Mouse (Mus musculus): ENCODE measurements around the gene Ccl28. TPM values are rescaled to one million over a fixed set of nuclear protein-coding genes. Genes with fewer than 3 reads are reported as not detected.
"Not testable (repeated sequence)": the region's sequence is repeated elsewhere in the genome, so short reads cannot be mapped to it uniquely, and the experiment has no call there.

Ccl28 gene
- 0.18 and 0.23 TPM in 2 replicates for polyA plus RNA-seq (2015; fragmentation: Nextera tagmentation; extraction: Ambion mirVana)

DNA sequence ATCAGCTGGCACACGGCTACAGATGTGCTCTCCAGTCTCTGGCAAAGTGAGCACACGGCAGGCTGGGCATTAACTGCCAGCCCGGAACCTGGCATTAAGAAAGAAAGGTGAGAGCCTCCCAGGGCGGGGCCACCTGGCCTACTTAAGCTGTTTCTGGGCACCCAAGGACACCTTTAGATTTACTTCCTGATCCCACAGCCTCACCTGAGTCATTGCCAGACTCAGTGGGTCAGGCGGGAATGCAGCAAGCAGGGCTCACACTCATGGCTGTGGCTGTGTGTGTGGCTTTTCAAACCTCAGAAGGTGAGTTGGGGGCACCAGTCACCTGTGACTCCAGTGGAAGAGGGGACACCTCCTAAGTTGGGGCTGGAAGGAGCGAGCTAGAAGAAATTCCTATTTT is at the start of gene Ccl28:
Gene Ccl28 (plus strand): TSS at position 186 of the 400 bp plus-strand sequence.
- 87% methylated on average over 6 of the region's 6 CpGs for WGBS
- no peak within 1 kb of the TSS for H3K4me2 ChIP-seq (replicated peaks)
- ATAC-seq (ENCODE audit: low FRiP score, low read depth), result no peak
- no peak within 1 kb of the TSS for H3K9ac ChIP-seq
- H3K9me3 ChIP-seq, result no peaks in the 10 kb centered on the region
- H3K4me1 ChIP-seq, result no peaks in the 10 kb centered on the region
- H3K27ac ChIP-seq, result no peak within 1 kb of the TSS
- H3K27me3 ChIP-seq, result no peaks in the 10 kb centered on the region
- no peaks in the 10 kb centered on the region for H3K36me3 ChIP-seq
- H3K4me3 ChIP-seq, result no peak within 1 kb of the TSS

DNA sequence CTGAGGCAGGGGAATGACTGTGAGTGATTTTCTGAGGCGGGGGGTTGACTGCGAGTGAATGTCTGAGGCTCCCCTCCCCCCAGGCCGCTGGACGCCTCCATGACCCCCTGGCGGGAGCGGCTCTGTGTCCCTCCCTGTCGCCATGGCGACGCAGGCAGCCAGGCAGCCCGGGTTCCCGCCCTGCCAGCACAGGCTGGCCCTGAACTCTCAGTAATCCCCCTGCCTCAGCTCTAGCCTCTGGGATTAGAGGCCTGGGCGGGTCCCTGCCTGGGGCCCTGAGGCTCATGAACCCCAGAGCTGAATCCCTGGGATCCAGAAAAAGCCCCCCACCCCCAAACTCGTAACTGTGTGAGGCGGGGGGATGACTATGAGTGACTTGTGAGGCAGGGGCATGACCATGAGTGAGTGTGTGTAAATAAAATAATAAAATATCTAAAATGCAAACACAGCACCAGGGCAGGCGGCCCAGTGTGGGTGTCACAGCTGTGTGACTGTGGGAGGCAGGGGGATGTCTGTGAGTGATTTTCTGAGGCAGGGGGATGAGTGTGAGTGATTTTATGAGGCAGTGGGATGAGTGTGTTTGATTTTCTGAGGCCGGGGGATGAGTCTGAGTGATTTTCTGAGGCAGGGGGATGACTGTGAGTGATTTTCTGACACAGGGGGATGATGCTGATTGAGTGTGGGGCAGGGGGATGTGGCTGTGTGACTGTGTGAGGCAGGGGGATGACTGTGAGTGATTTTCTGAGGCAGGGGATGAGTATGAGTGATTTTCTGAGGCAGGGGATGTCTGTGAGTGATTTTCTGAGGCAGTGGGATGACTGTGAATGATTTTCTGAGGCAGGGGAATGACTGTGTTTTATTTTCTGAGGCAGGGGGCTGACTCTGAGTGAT is 27.1 kb upstream of the Ccl28 start:
- ATAC-seq (ENCODE audit: low FRiP score, low read depth), result peak; percentile 92
- H3K4me3 ChIP-seq; H3K27ac ChIP-seq; H3K27me3 ChIP-seq; H3K4me2 ChIP-seq (replicated peaks); H3K9ac ChIP-seq; H3K36me3 ChIP-seq; H3K4me1 ChIP-seq: not testable (repeated sequence)
- peaks cover 14% of the 10 kb centered on the region for H3K9me3 ChIP-seq
- 69% methylated on average over 16 of the region's 16 CpGs for WGBS

DNA sequence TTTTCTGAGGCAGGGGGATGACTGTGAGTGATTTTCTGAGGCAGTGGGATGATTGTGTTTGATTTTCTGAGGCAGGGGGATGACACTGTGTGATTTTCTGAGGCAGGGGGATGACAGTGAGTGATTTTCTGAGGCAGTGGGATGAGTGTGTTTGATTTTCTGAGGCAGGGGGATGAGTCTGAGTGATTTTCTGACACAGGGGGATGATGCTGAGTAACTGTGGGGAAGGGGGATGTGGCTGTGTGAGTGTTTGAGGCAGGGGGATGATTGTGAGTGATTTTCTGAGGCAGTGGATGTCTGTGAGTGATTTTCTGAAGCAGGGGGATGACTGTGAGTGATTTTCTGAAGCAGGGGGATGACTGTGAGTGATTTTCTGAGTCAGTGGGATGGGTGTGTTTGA is 25.2 kb upstream of the Ccl28 start:
- ATAC-seq (ENCODE audit: low FRiP score, low read depth); H3K27me3 ChIP-seq; H3K4me1 ChIP-seq; H3K4me3 ChIP-seq; H3K36me3 ChIP-seq; H3K27ac ChIP-seq; H3K4me2 ChIP-seq (replicated peaks); H3K9ac ChIP-seq: not testable (repeated sequence)
- peaks cover 18% of the 10 kb centered on the region for H3K9me3 ChIP-seq

DNA sequence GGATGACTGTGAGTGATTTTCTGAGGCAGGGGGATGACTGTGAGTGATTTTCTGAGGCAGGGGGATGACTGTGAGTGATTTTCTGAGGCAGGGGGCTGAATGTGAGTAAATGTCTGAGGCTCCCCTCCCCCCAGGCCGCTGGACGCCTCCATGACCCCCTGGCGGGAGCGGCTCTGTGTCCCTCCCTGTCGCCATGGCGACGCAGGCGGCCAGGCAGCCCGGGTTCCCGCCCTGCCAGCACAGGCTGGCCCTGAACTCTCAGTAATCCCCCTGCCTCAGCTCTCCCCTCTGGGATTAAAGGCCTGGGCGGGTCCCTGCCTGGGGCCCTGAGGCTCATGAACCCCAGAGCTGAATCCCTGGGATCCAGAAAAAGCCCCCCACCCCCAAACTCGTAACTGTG is 24.6 kb upstream of the Ccl28 start:
- H3K36me3 ChIP-seq; H3K27ac ChIP-seq; H3K27me3 ChIP-seq; H3K4me3 ChIP-seq; ATAC-seq (ENCODE audit: low FRiP score, low read depth); H3K4me2 ChIP-seq (replicated peaks); H3K4me1 ChIP-seq; H3K9ac ChIP-seq: not testable (repeated sequence)
- WGBS, result 73% methylated on average over 12 of the region's 12 CpGs
- H3K9me3 ChIP-seq, result peaks cover 23% of the 10 kb centered on the region

DNA sequence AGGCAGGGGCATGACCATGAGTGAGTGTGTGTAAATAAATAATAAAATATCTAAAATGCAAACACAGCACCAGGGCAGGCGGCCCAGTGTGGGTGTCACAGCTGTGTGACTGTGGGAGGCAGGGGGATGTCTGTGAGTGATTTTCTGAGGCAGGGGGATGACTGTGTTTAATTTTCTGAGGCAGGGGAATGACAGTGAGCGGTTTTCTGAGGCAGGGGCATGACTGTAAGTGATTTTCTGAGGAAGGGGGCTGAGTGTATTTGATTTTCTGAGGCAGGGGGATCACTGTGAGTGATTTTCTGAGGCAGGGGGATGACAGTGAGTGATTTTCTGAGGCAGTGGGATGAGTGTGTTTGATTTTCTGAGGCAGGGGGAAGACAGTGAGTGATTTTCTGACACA is 24.1 kb upstream of the Ccl28 start:
- not testable (repeated sequence) for H3K36me3 ChIP-seq; H3K4me1 ChIP-seq; H3K27me3 ChIP-seq; H3K9ac ChIP-seq; H3K4me3 ChIP-seq; H3K27ac ChIP-seq; ATAC-seq (ENCODE audit: low FRiP score, low read depth); H3K4me2 ChIP-seq (replicated peaks)
- WGBS, result 79% methylated on average over 2 of the region's 2 CpGs
- peaks cover 26% of the 10 kb centered on the region for H3K9me3 ChIP-seq

DNA sequence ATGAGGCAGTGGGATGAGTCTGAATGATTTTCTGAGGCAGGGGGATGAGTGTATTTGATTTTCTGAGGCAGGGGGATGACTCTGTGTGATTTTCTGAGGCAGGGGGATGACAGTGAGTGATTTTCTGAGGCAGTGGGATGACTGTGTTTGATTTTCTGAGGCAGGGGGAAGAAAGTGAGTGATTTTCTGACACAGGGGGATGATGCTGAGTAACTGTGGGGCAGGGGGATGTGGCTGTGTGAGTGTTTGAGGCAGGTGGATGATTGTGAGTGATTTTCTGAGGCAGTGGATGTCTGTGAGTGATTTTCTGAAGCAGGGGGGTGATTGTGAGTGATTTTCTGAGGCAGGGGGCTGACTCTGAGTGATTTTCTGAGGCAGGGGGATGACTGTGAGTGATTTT is 23.5 kb upstream of the Ccl28 start:
- H3K36me3 ChIP-seq; H3K27me3 ChIP-seq; H3K4me1 ChIP-seq; H3K4me3 ChIP-seq; H3K27ac ChIP-seq; H3K4me2 ChIP-seq (replicated peaks); ATAC-seq (ENCODE audit: low FRiP score, low read depth); H3K9ac ChIP-seq: not testable (repeated sequence)
- H3K9me3 ChIP-seq, result peaks cover 29% of the 10 kb centered on the region

DNA sequence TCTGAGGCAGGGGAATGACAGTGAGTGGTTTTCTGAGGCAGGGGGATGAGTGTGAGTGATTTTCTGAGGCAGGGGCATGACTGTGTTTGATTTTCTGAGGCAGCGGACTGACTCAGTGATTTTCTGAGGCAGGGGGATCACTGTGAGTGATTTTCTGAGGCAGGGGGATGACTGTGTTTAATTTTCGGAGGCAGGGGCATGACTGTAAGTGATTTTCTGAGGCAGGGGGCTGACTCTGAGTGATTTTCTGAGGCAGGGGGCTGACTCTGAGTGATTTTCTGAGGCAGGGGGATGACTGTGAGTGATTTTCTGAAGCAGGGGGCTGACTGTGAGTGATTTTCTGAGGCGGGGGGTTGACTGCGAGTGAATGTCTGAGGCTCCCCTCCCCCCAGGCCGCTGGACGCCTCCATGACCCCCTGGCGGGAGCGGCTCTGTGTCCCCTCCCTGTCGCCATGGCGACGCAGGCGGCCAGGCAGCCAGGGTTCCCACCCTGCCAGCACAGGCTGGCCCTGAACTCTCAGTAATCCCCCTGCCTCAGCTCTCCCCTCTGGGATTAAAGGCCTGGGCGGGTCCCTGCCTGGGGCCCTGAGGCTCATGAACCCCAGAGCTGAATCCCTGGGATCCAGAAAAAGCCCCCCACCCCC is 20.8 kb upstream of the Ccl28 start:
- not testable (repeated sequence) for H3K4me3 ChIP-seq; H3K4me2 ChIP-seq (replicated peaks); H3K27ac ChIP-seq; H3K4me1 ChIP-seq; H3K36me3 ChIP-seq; H3K27me3 ChIP-seq; ATAC-seq (ENCODE audit: low FRiP score, low read depth); H3K9ac ChIP-seq
- H3K9me3 ChIP-seq, result peaks cover 16% of the 10 kb centered on the region
- WGBS, result 68% methylated on average over 13 of the region's 13 CpGs

DNA sequence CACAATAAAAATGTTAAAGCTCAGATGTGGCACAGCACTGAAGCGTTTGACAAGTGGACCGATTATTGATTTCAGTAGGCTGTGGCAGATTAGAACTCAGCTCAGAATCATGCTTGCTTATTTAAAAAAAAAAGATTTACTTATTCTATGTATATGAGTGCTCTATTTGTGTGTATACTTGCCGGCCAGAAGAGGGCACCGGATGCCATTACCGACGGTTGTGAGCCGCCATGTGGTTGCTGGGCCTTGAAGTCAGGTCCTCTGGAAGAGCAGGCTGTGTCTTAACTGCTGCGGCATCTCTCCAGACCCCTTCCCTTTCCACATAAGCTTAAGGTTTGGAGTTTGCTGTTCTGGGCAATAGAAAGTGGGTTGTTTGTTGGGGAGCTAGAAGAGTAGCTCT is 19.7 kb upstream of the Ccl28 start:
- 96% methylated on average over 8 of the region's 8 CpGs for WGBS
- not testable (repeated sequence) for H3K36me3 ChIP-seq; H3K4me1 ChIP-seq; H3K27ac ChIP-seq; H3K4me2 ChIP-seq (replicated peaks); H3K27me3 ChIP-seq; H3K9ac ChIP-seq; H3K4me3 ChIP-seq
- H3K9me3 ChIP-seq, result peaks cover 16% of the 10 kb centered on the region
- 0 out of 2 replicates have a peak, but pooled peaks have one; percentile 22 for ATAC-seq (ENCODE audit: low FRiP score, low read depth)

DNA sequence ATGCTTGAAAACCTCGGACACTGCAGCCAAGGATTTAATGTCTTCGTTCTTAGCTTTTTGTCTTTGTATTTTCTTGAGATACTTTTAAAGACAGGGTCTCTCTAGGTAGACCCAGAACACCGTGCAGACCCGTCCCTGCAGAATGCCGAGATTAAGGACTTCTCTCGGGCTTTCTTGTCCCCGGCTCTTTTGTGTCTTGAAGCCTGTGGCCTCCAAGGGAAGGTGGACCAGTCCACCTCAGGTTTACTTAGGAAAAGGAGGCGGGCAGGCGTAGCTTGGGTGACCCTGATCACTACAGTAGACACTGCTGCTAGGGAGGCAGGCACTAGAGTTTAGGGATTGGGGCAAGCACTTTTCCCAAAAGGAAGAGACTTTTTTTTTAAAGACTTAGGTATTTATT is 19.3 kb upstream of the Ccl28 start:
- WGBS, result 92% methylated on average over 8 of the region's 9 CpGs
- not testable (repeated sequence) for H3K27ac ChIP-seq; H3K4me3 ChIP-seq; H3K4me1 ChIP-seq; H3K27me3 ChIP-seq; H3K9ac ChIP-seq; H3K36me3 ChIP-seq; H3K4me2 ChIP-seq (replicated peaks)
- H3K9me3 ChIP-seq, result peaks cover 16% of the 10 kb centered on the region
- 0 out of 2 replicates have a peak, but pooled peaks have one; percentile 7 for ATAC-seq (ENCODE audit: low FRiP score, low read depth)

DNA sequence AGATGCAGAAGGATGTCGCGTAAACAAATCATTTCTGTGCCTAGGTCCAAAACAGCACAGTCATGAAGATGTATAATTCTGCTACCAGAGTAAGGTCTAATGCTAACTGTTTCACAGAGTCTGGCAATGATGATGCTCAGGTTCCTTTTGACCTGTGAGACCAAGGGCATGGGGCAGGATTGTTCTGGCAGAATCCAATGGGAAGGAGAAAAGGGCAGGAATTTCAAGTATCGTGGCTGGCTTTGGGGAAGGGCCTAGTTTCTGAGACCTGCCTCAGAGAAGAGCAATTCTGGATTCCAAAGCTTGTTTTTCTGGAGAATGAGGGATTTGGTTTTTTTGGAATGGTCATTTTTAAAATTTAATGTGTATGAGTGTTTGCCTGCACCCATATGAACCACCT is 4.8 kb upstream of the Ccl28 start:
- H3K4me3 ChIP-seq, result no peak overlapping the region
- no peak overlapping the region for H3K27ac ChIP-seq
- 94% methylated on average over 3 of the region's 3 CpGs for WGBS

DNA sequence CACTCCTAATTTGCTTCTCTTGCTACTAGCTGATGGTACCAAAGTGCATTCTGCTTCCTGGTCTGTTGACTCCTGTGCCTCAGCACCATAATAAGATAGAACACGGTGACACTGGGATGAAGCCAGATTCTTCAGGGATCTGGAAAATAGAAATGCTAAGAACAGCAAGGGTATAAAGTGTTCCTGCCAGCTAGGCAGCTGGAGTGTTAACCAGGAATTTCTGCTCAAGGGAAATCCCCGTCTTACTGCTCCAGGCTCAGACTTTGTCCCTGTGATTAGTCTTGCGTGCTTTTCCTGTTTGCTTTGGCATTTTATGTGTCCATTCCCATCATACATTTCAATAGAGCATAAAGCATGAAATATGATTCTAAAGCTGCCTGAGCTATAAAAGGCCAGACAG is 3.9 kb upstream of the Ccl28 start:
- WGBS, result 56% methylated on average over 3 of the region's 3 CpGs
- Histone ChIP-seq H3K9me3 (no peaks in the 10 kb centered on the region), H3K27ac (no peak overlapping the region), H3K9ac (no peak overlapping the region), H3K27me3 (no peaks in the 10 kb centered on the region), H3K4me2 (replicated peaks) (no peak overlapping the region), H3K4me3 (no peak overlapping the region), H3K36me3 (no peaks in the 10 kb centered on the region), H3K4me1 (no peaks in the 10 kb centered on the region)
- ATAC-seq (ENCODE audit: low FRiP score, low read depth), result no peak

More for the DNA sequence above, 4.8 kb upstream of the Ccl28 start:
- Histone ChIP-seq H3K27me3 (no peaks in the 10 kb centered on the region), H3K4me2 (replicated peaks) (no peak overlapping the region), H3K36me3 (no peaks in the 10 kb centered on the region), H3K9ac (no peak overlapping the region), H3K9me3 (no peaks in the 10 kb centered on the region), H3K4me1 (no peaks in the 10 kb centered on the region)
- ATAC-seq (ENCODE audit: low FRiP score, low read depth), result no peak

DNA sequence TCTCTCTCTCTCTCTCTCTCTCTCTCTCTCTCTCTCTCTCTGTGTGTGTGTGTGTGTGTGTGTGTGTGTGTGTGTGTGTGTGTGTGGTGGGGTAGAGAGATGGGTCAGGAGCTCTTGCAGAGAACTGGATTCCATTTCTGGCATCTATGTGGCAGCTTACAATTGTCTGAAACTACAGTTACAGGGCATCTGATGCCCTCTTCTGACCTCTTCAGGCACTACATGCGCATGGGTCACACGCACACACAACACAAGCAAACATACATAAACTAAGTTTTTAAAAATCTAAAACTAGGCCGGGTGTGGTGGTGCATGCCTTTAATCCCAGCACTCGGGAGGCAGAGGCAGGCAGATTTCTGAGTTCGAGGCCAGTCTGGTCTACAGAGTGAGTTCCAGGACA is 2.3 kb downstream of the Ccl28 start:
- ATAC-seq (ENCODE audit: low FRiP score, low read depth); H3K4me1 ChIP-seq; H3K36me3 ChIP-seq; H3K27me3 ChIP-seq; H3K9me3 ChIP-seq; H3K27ac ChIP-seq; H3K4me3 ChIP-seq; H3K4me2 ChIP-seq (replicated peaks); H3K9ac ChIP-seq: not testable (repeated sequence)
- 86% methylated on average over 5 of the region's 5 CpGs for WGBS
